Mouse (Mus musculus): ENCODE data around the gene Cyp3a16.
"Not testable (repeated sequence)": the region's sequence is repeated elsewhere in the genome, so short reads cannot be mapped to it uniquely, and the experiment has no call there.

The Cyp3a16 gene

DNA sequence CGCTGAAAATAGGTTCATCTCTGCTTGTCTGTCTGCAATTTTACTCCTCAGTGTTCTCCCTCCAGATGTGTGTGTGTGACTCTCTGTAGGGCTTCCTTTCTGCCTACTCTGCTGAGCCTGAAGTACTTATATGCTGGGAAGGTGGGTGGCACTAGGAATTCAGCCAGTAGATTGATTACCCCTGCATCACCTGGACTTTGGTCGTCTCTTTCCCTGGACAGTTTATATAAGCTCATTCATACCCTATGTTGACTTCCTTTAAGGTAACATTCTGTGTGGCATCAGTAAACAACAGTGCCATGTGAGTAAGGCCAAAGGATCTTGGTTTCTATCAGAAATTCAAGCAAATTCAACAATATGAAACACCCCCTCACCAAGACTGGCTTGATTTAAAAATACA, at the start of gene Cyp3a16:
TSS of gene Cyp3a16 (minus strand) at position 101 of the 400 bp plus-strand sequence.
- in situ Hi-C loops (cut with MseI, MboI): loop anchor here in 1 of 2 experiments (10.0 to 25.0 kb wide), 3 partner anchors 65 to 293 kb away; no protein-coding TSS in a partner anchor

DNA sequence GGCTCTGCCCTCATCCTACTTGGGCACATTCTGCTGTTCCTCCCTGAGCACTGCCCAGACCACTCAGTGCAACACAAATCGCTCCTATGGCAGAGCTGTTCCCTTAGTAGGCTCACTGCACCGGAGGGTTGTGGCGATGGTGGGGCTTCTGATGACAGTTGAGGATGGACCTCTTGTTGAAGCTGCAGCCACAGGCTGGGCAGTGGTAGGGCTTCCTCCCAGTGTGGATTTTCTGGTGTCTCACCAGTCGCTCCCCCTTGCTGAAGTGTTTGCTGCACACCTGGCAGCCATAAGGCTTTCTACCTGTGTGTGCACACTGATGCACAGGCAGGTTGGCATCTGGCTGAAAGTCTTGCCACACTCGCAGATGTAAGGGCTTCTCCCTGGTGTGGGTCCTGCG, 20.8 kb upstream of the Cyp3a16 start:
- in situ Hi-C loops (cut with MseI, MboI): no loop called here

GRCm38 (mm10) chr5:145464304-145465088, 5.0 kb downstream of the Cyp3a16 start:
- in situ Hi-C loops (cut with MseI, MboI): loop anchor here in 1 of 2 experiments (25.0 kb wide), 1 partner anchor 298 kb away; no protein-coding TSS in a partner anchor

- in situ Hi-C loops (cut with MseI, MboI): loop anchor here in 1 of 2 experiments (25.0 kb wide), 1 partner anchor 300 kb away; no protein-coding TSS in a partner anchor
Observed at GRCm38 (mm10) chr5:145462321-145462720, 7.2 kb downstream of the Cyp3a16 start.

GRCm38 (mm10) chr5:145454389-145454788, 15.1 kb downstream of the Cyp3a16 start:
- in situ Hi-C loops (cut with MseI, MboI): loop anchor here in 1 of 2 experiments (25.0 kb wide), 1 partner anchor 308 kb away; no protein-coding TSS in a partner anchor

DNA sequence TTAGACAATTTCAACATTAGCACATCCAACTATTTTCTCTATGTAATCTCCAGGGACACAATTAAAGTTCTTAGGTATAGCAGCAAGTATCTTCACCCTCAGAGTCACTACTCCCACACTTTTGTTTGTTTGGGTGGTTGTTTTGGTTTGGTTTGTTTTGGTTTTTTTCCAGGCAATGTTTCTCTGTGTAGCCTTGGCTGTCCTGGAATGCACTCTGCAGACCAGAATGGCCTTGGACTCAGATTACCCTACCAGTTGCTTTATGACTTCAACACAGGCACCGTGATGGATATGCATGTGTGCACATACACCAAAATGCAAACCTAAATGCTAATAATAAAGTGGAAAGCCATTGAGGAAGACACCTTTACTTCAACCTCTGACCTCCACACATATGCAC, 35.8 kb downstream of the Cyp3a16 start:
- in situ Hi-C loops (cut with MseI, MboI): no loop called here

DNA sequence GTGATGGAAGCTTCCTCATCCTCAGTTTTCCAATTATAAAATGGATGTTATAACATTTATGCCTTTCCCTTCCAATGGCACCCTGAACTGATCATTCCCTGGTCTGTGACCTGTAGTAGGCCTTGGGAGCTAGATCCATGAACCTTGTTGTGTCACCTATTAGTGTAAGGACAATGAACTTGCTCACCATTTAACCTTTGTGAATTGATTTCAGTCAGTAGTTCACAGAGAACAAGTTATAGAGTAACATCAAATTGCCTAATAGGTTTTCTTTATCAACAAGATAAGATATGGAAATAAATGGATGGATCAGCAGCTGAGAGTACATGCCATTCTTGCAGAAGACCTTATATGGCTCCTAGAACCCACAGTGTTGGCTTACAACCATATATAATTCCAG, 38.5 kb downstream of the Cyp3a16 start:
- in situ Hi-C loops (cut with MseI, MboI): no loop called here

GRCm38 (mm10) chr5:145422287-145422686, 47.2 kb downstream of the Cyp3a16 start:
- in situ Hi-C loops (cut with MseI, MboI): no loop called here

DNA sequence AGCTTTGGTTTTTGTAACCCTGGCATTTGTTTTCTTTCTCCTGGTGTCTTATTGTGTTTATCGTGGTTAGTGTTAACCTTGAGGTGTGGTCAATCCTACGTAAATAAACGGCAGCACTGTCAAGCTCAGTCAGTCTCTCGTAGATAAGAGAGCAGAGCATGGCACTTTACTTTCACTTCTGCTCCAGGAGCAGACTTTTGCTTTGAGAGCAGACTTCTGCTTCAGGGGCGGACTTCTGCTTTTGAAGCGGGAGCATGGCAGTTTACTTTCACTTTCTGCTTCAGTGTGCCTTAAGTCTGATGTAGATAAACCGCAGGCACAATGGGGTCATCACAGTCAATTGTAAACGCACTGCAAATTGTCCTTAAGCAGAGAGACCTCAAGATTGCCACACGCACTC, 54.1 kb downstream of the Cyp3a16 start:
- in situ Hi-C loops (cut with MseI, MboI): not testable (repeated sequence)

Measured in mouse trophoblast stem cell (cell line).